Mouse (Mus musculus) embryonic facial prominence, embryonic 15.5 days (tissue): ENCODE results near the gene Cry2. TPM values are rescaled to one million over a fixed set of nuclear protein-coding genes. Genes with fewer than 3 reads are reported as not detected.

ENCODE experiments used
- ATAC-seq: fragments of 200-750 bp; cut with Nextera tagmentation; 2 replicates; pipeline ENCODE4 v1.8.0; 2017; ENCODE audit warnings: low read depth, moderate TSS enrichment; ENCODE audit not compliant: insufficient number of reproducible peaks, low FRiP score, low TSS enrichment
- H3K27ac ChIP-seq: fragments of 300-500 bp; sonication (generic); replicated peaks from 2 replicates; pipeline ENCODE4 v1.5.1; 2015; ENCODE audit warnings: mild to moderate bottlenecking, inconsistent platforms
- H3K27me3 ChIP-seq: fragments of 300-500 bp; sonication (generic); 2 replicates; pipeline ENCODE4 v1.6.1; 2015; ENCODE audit warnings: inconsistent platforms
- H3K36me3 ChIP-seq: fragments of 300-500 bp; sonication (generic); 2 replicates; pipeline ENCODE4 v1.6.1; 2015; ENCODE audit warnings: mild to moderate bottlenecking, inconsistent platforms
- H3K4me1 ChIP-seq: fragments of 300-500 bp; sonication (generic); 2 replicates; pipeline ENCODE4 v1.6.1; 2015; ENCODE audit warnings: inconsistent platforms
- H3K4me2 ChIP-seq: fragments of 300-500 bp; sonication (generic); replicated peaks from 2 replicates; pipeline ENCODE4 v1.6.1; 2015; ENCODE audit warnings: mild to moderate bottlenecking, inconsistent platforms
- H3K4me3 ChIP-seq: fragments of 300-500 bp; sonication (generic); replicated peaks from 2 replicates; pipeline ENCODE4 v1.5.1; 2015; ENCODE audit warnings: mild to moderate bottlenecking, inconsistent platforms
- H3K9ac ChIP-seq: fragments of 300-500 bp; sonication (generic); 2 replicates; pipeline ENCODE4 v1.6.1; 2015; ENCODE audit warnings: inconsistent platforms
- H3K9me3 ChIP-seq: fragments of 300-500 bp; sonication (generic); replicated peaks from 2 replicates; pipeline ENCODE4 v1.6.1; 2016; ENCODE audit warnings: inconsistent platforms
- WGBS: fragments of 180-500 bp; shearing (Covaris S2); methylation state at CpG from one replicate; pipeline ENCODE4 v1.1.7; 2015; 5-methylcytosine and 5-hydroxymethylcytosine counted together
- polyA plus RNA-seq: library from polyadenylated mRNA; unstranded; fragments of >200 nt; fragmentation: Nextera tagmentation; extraction: Ambion mirVana; gene quantifications from 2 replicates; pipeline ENCODE4 v1.2.1, GENCODE M21; 2015

Cry2 gene
- polyA plus RNA-seq, 1 experiment from 2014 or later, result 33.9 TPM

- peak overlapping the region; percentile 15; the same call in 1 of the 2 replicates for H3K9ac ChIP-seq
- H3K4me1 ChIP-seq, result peaks cover 50% of the 10 kb centered on the region
- WGBS, result 3% methylated on average over 26 of the region's 26 CpGs
- no peaks in the 10 kb centered on the region for H3K27me3 ChIP-seq
- H3K36me3 ChIP-seq, result no peaks in the 10 kb centered on the region
- no peaks in the 10 kb centered on the region for H3K9me3 ChIP-seq
- peak overlapping the region; percentile 53 for H3K27ac ChIP-seq
- H3K4me3 ChIP-seq, result peak overlapping the region; percentile 33
- ATAC-seq, result no peak
- peak overlapping the region; percentile 47 for H3K4me2 ChIP-seq
These were observed 41.3 kb downstream of the Cry2 start for GRCm38 (mm10) chr2:92392318-92393264.

GRCm38 (mm10) chr2:92391703-92392317 lies 42.0 kb downstream of the Cry2 start:
- H3K4me1 ChIP-seq, result peaks cover 54% of the 10 kb centered on the region
- no peaks in the 10 kb centered on the region for H3K9me3 ChIP-seq
- H3K4me2 ChIP-seq, result peak overlapping the region; percentile 47
- peak overlapping the region; percentile 15; the same call in 1 of the 2 replicates for H3K9ac ChIP-seq
- H3K4me3 ChIP-seq, result peak overlapping the region; percentile 33
- 32% methylated on average over 11 of the region's 11 CpGs for WGBS
- H3K36me3 ChIP-seq, result peaks cover 4% of the 10 kb centered on the region; the same call in 1 of the 2 replicates
- peak overlapping the region; percentile 53 for H3K27ac ChIP-seq
- ATAC-seq, result no peak
- no peaks in the 10 kb centered on the region for H3K27me3 ChIP-seq

- peaks cover 54% of the 10 kb centered on the region for H3K4me1 ChIP-seq
- H3K27me3 ChIP-seq, result no peaks in the 10 kb centered on the region
- 0 out of 2 replicates have a peak overlapping the region, but pooled peaks have one; percentile 47 for H3K4me2 ChIP-seq
- ATAC-seq, result no peak
- H3K9ac ChIP-seq, result no peak overlapping the region
- peaks cover 11% of the 10 kb centered on the region; the same call in 1 of the 2 replicates for H3K36me3 ChIP-seq
- 0 out of 2 replicates have a peak overlapping the region, but pooled peaks have one; percentile 35 for H3K27ac ChIP-seq
- H3K9me3 ChIP-seq, result no peaks in the 10 kb centered on the region
- 78% methylated on average over 8 of the region's 8 CpGs for WGBS
- H3K4me3 ChIP-seq, result no peak overlapping the region
These were observed 42.7 kb downstream of the Cry2 start for GRCm38 (mm10) chr2:92391116-92391515.

- no peak for ATAC-seq
- H3K36me3 ChIP-seq, result peaks cover 19% of the 10 kb centered on the region; the same call in 1 of the 2 replicates
- no peak overlapping the region for H3K4me3 ChIP-seq
- 72% methylated on average over 6 of the region's 6 CpGs for WGBS
- H3K4me1 ChIP-seq, result peaks cover 54% of the 10 kb centered on the region
- H3K27me3 ChIP-seq, result no peaks in the 10 kb centered on the region
- H3K9me3 ChIP-seq, result no peaks in the 10 kb centered on the region
- H3K9ac ChIP-seq, result no peak overlapping the region
- no peak overlapping the region for H3K4me2 ChIP-seq
- H3K27ac ChIP-seq, result no peak overlapping the region
These were observed 43.5 kb downstream of the Cry2 start for GRCm38 (mm10) chr2:92390206-92390930.

GRCm38 (mm10) chr2:92389645-92390044 lies 44.2 kb downstream of the Cry2 start:
- Histone ChIP-seq H3K27me3 (no peaks in the 10 kb centered on the region), H3K4me3 (peak overlapping the region; percentile 70), H3K9ac (no peak overlapping the region; the same call in 1 of the 2 replicates), H3K36me3 (peaks cover 26% of the 10 kb centered on the region), H3K27ac (peak overlapping the region; percentile 78), H3K4me1 (peaks cover 54% of the 10 kb centered on the region), H3K9me3 (no peaks in the 10 kb centered on the region), H3K4me2 (peak overlapping the region; percentile 83)
- ATAC-seq, result peak; percentile 2; the same call in 1 of the 2 replicates
- 6% methylated on average over 10 of the region's 10 CpGs for WGBS

- Histone ChIP-seq H3K4me1 (peaks cover 54% of the 10 kb centered on the region), H3K9me3 (no peaks in the 10 kb centered on the region), H3K4me3 (peak overlapping the region; percentile 70), H3K27ac (peak overlapping the region; percentile 78), H3K36me3 (peaks cover 31% of the 10 kb centered on the region), H3K27me3 (no peaks in the 10 kb centered on the region), H3K9ac (peak overlapping the region; percentile 68), H3K4me2 (peak overlapping the region; percentile 83)
- WGBS, result under 1% methylated on average over 59 of the region's 62 CpGs
- peak; percentile 86 for ATAC-seq
These were observed 44.8 kb downstream of the Cry2 start for GRCm38 (mm10) chr2:92388891-92389641.

- peaks cover 53% of the 10 kb centered on the region for H3K4me1 ChIP-seq
- no peak for ATAC-seq
- H3K9me3 ChIP-seq, result no peaks in the 10 kb centered on the region
- H3K4me3 ChIP-seq, result peak overlapping the region; percentile 70
- H3K27me3 ChIP-seq, result no peaks in the 10 kb centered on the region
- no peak overlapping the region for H3K27ac ChIP-seq
- H3K9ac ChIP-seq, result peak overlapping the region; percentile 15; the same call in 1 of the 2 replicates
- WGBS, result 44% methylated on average over 3 of the region's 3 CpGs
- peak overlapping the region; percentile 83 for H3K4me2 ChIP-seq
- peaks cover 41% of the 10 kb centered on the region for H3K36me3 ChIP-seq
These were observed 45.7 kb downstream of the Cry2 start for GRCm38 (mm10) chr2:92388081-92388517.

GRCm38 (mm10) chr2:92387646-92388045 lies 46.2 kb downstream of the Cry2 start:
- H3K4me2 ChIP-seq, result no peak overlapping the region
- H3K9ac ChIP-seq, result no peak overlapping the region
- no peak overlapping the region for H3K4me3 ChIP-seq

GRCm38 (mm10) chr2:92386821-92387570 lies 46.8 kb downstream of the Cry2 start:
- Histone ChIP-seq H3K27me3 (no peaks in the 10 kb centered on the region), H3K9me3 (no peaks in the 10 kb centered on the region), H3K27ac (no peak overlapping the region), H3K36me3 (peaks cover 52% of the 10 kb centered on the region), H3K9ac (no peak overlapping the region), H3K4me2 (no peak overlapping the region), H3K4me1 (peaks cover 42% of the 10 kb centered on the region), H3K4me3 (no peak overlapping the region)
- 89% methylated on average over 30 of the region's 30 CpGs for WGBS
- no peak for ATAC-seq

More at GRCm38 (mm10) chr2:92387646-92388045, 46.2 kb downstream of the Cry2 start:
- peaks cover 49% of the 10 kb centered on the region for H3K4me1 ChIP-seq
- no peak overlapping the region for H3K27ac ChIP-seq
- H3K36me3 ChIP-seq, result peaks cover 45% of the 10 kb centered on the region
- WGBS, result 72% methylated on average over 4 of the region's 4 CpGs
- H3K9me3 ChIP-seq, result no peaks in the 10 kb centered on the region
- ATAC-seq, result no peak
- no peaks in the 10 kb centered on the region for H3K27me3 ChIP-seq
